Mouse (Mus musculus) neural tube, embryonic 10.5 days (tissue): ENCODE measurements around the gene Endod1.

Source experiments
- DNase-seq: peaks from one replicate; pipeline ENCODE4 v3.0.0-alpha.2; 2017; ENCODE audit warnings: low spot score; ENCODE audit errors: extremely low spot score

The Endod1 gene

DNA sequence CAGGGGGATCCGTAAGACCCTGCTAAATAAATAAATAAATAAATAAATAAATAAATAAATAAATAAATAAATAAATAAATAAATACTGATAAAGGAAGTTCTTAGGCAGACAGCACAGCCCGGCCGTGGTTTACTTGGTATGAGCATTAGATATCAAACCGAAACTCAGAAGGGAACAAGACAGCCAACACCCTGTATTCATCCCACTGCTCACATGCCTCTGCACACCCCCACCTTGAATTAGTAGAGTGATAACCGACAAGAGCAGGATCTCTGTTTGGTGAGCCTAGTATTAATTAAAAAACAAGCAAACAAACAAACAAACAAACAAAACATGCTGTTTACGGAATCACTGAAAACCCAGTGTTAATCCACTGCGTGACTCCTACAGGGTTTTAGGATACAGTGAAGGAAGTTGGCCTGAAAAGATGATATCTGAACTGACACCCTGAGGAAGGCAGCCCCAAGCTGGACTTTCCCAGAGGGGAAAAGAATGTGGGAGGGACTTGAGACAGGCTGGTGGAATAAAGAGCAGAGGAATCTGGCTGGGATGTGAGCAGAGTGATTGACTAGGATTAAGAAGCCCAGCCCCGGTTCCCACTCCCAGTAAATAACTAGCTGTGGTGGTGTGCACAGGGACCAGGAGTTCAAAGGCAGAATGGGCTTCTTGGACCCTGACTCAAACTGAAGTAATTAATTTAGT is at the start of gene Endod1:
Gene Endod1, minus strand, starts transcription at position 155 of the 703 bp plus-strand sequence.
- peak; percentile 21 for DNase-seq

- no peak for DNase-seq
Measured at GRCm38 (mm10) chr9:14409153-14409552, 27.8 kb upstream of the Endod1 start.

DNA sequence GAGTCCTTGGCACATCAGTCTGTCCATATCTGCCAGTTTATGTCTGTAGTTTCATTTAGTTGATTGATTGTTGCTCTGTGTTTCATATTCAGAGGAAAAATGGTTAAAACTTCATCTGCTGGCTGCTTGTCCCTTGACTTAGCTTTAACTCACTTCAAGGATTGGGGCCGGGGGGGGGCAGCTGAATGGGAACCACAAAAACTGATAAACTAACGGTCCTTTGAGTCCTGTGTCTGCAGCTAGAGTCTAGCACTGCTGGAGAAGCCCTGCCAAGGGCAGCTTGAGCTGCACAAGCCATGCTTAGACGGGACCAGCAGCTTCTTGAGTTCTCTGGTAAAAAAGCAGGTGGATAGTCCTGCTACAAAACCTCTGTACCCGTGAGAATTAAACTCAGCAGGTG is 26.7 kb upstream of the Endod1 start:
- no peak for DNase-seq

DNA sequence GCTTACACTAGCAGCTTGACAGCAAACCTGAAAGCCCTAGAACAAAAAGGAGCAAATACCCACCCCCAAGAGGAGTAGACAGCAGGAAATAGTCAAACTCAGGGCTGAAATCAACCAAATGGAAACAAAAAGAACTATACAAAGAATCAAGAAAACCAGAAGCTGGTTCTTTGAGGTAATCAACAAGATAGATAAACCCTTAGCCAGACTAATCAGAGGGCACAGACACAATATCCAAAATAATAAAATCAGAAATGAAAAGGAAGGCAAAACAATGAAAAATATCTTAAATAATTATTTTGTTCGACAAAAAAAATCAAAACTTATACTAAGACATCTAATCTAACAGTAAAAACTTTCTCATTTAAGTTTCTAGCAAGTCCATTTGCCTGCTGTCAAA is 24.7 kb upstream of the Endod1 start:
- DNase-seq, result no peak

DNA sequence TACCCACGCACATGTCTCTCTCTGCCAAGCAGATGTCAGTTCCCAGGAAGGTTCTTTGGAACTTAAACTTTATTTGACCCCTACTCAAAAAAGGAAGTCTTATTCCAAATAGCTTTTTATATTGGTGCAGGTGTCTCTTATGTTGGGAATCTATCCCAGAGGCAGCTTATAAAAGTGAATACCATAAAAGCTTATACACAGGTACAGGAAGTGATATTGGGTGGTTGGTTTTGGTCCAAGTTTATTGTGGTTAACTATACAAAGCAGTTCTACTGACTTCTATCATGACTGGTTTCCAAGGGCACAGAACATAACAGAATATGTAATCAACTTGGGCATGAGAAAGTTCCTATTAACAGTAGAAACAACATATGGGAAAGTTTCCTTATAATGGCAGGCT is 20.8 kb upstream of the Endod1 start:
- DNase-seq, result no peak

- DNase-seq, result no peak
Measured at GRCm38 (mm10) chr9:14400392-14400791, 19.1 kb upstream of the Endod1 start.

DNA sequence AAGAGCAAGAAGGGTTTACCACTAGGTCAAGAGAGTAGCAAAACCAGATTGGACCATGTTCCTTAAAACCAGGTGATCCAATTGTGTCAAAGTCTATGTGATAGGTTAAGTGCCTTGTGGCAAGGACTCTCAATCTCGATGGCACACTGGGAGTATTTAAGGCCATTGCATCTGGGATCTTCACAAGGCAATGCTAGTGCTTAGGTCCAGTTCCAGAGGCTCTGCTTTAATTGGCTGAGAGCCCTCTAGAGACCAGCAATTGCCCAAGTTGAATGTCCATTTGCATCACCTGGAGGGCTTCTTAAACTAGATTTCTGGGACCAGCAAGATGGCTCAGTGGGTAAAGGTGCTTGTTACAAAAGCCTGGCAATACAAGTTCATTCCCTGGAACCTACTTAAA is 17.6 kb upstream of the Endod1 start:
- DNase-seq, result no peak

DNA sequence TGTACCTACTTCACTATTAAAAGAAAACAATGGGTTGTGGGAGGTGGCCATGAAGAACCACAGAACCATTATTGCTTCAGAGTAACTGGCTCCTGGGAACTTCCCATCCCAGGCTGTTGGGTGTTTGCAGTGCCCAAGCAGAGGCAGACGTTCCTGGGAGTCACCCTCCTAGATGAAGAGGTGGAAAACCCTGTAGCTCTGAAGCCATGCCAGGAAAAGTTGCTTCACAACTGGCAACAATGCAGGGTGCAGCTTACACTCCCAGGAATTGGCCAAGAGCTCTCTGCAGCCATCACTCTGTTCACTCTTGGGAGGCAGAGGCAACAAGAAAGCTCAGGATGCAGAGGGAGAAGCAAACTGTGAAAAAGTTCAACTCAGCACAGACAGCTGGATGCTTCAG is 16.8 kb upstream of the Endod1 start:
- no peak for DNase-seq

DNA sequence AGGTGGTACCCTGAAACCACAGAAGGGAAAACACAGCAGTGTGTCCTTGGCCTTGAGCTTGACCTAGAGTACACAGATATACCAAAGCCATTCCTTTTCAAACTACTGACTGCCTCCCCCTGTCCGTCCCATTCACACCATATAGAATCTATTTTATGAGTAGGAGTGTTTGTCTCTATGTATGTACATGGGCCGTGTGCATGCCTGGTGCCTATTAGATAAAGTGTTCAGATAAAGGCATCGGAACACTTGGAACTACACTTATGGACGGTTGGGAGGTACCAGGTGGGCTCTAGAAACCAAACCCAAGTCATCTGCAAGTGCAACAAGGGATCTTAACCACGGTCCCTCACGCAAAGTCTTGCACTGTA is 16.1 kb upstream of the Endod1 start:
- no peak for DNase-seq

GRCm38 (mm10) chr9:14396819-14397448 is 15.6 kb upstream of the Endod1 start:
- DNase-seq, result no peak

- no peak for DNase-seq
Measured at GRCm38 (mm10) chr9:14396096-14396495, 14.8 kb upstream of the Endod1 start.

- no peak for DNase-seq
Measured at GRCm38 (mm10) chr9:14394956-14395561, 13.8 kb upstream of the Endod1 start.

- DNase-seq, result no peak
Measured at GRCm38 (mm10) chr9:14391841-14392318, 10.6 kb upstream of the Endod1 start.

GRCm38 (mm10) chr9:14391286-14391685 is 10.0 kb upstream of the Endod1 start:
- no peak for DNase-seq

DNA sequence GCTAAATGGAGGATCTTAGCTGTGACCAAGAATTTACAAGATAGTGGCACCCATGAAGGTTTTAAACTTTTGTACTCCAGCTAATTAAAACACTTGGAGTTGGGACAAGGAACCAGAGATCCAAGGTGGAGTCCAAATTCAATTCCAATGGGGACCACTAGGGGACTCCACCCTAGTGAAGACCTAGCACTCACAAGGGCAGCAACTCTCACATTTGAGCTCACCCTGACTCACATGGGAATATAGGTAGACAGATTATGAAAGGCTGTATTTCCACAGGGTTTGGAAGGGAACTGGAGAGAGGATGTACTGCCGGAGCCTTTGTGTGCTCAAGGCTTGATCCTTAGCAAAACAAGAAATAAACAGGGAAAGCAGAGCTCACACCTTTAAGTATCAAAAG is 9.0 kb upstream of the Endod1 start:
- DNase-seq, result no peak

GRCm38 (mm10) chr9:14389050-14389621 is 7.8 kb upstream of the Endod1 start:
- no peak for DNase-seq

GRCm38 (mm10) chr9:14388001-14388400 is 6.7 kb upstream of the Endod1 start:
- no peak for DNase-seq

DNA sequence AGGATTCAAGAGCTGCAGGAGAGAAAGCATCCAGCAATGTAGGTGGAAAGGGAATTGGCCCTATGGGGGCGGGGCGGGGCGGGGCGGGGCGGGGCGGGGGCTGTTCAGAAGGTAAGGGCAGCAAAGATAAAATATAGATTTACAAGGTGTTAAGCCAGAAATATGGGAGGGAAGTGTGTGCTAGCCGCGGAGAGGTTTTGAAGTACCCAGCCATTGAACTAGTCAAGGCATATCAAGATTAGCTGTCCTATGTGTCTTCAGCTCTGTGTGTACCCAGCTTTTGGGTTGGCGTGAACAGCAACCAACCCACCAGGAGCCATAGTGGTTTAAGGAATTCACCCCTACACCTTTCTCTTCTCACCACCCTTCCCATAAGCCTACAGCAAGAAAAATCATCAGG is 5.5 kb upstream of the Endod1 start:
- no peak for DNase-seq

- no peak for DNase-seq
Measured at GRCm38 (mm10) chr9:14385665-14386064, 4.4 kb upstream of the Endod1 start.

GRCm38 (mm10) chr9:14383186-14383920 is 2.0 kb upstream of the Endod1 start:
- DNase-seq, result no peak

GRCm38 (mm10) chr9:14382256-14382791 is 1.0 kb upstream of the Endod1 start:
- no peak for DNase-seq
